Mouse (Mus musculus) stomach, postnatal 0 days (tissue): ENCODE results near the gene Erlin1.

ENCODE experiments used
- CTCF ChIP-seq: IDR thresholded peaks from 2 replicates; pipeline ENCODE4 v1.5.1; 2016; ENCODE audit warnings: antibody characterized with exemption, low read depth, mild to moderate bottlenecking, moderate library complexity
- EP300 ChIP-seq: optimal IDR thresholded peaks from 2 replicates; pipeline ENCODE3; 2016; ENCODE audit warnings: antibody characterized with exemption

GRCm38 (mm10) chr19:44076457-44076856 lies 6.9 kb upstream of the Erlin1 start:
- no peak for TF ChIP-seq EP300
- TF ChIP-seq CTCF: no peak
